Mouse (Mus musculus) cortical plate, adult 2 months (tissue): Measurements from ENCODE around the gene Disp1.

Source experiments
- CTCF ChIP-seq: fragments of 200-500 bp; IDR thresholded peaks from 2 replicates; pipeline ENCODE4 v1.5.1; 2011; ENCODE audit warnings: mild to moderate bottlenecking, control low read depth, low read length; ENCODE audit not compliant: insufficient read depth; ENCODE audit errors: extremely low read depth
- POLR2A ChIP-seq: fragments of 200-500 bp; IDR thresholded peaks from 2 replicates; pipeline ENCODE4 v1.6.1; 2011; ENCODE audit warnings: mild to moderate bottlenecking, low read length, control low read depth; ENCODE audit not compliant: insufficient read depth; ENCODE audit errors: extremely low read depth

GRCm38 (mm10) chr1:183088661-183089060, 132.7 kb downstream of the Disp1 start:
- TF ChIP-seq CTCF (no peak), POLR2A (no peak)
